Mouse (Mus musculus) telencephalon, adult 2 months (tissue): Measurements from ENCODE around the gene Pnpla1.
"Not testable (repeated sequence)": the region's sequence is repeated elsewhere in the genome, so short reads cannot be mapped to it uniquely, and the experiment has no call there.

Source experiments
- DNase-seq: peaks from one replicate; pipeline ENCODE4 v3.0.0-alpha.2; 2011; ENCODE audit warnings: low read depth, low spot score

Gene Pnpla1

DNA sequence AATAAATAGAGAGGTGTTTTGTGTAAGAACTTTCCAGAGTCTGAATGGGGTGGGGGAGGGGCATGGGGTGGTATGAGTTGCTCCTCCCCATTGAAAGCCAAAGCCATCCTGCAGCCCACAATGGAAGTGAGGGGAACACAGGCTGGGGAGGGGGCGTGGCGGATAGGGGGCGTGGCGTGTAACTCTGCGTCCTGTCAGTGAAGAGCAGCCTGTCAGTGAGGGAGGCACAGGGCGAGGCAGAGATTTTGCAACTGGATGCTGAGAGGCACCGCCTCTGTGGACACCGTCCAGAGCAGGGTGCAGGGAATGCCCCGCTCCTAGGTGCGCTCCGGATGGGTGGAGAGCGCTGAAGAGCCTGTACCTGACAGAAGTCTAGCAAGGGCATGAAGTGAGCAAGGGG lies at the start of gene Pnpla1:
TSS of gene Pnpla1 (plus strand) at position 207 of the 400 bp plus-strand sequence.
- DNase-seq, result no peak

DNA sequence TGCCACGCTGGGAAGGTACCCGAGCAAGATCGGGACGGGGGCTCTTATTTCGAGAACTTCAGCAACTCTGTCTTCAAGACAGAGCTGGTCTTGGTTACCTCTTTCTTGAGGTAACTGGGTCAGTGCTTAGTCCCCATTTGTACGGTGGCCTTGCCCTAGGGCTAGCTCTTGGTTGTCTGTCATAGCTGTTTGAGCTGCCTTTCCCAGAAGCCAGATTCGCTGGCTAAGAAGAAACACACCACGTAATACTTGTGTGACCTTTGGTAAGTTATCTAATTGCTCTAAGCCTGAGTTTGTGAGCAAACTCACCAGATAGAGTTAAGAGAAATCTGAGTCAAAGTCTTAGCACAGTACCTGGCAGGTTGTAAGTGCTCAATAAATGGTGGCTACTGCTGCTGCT lies 49.5 kb upstream of the Pnpla1 start:
- no peak for DNase-seq

DNA sequence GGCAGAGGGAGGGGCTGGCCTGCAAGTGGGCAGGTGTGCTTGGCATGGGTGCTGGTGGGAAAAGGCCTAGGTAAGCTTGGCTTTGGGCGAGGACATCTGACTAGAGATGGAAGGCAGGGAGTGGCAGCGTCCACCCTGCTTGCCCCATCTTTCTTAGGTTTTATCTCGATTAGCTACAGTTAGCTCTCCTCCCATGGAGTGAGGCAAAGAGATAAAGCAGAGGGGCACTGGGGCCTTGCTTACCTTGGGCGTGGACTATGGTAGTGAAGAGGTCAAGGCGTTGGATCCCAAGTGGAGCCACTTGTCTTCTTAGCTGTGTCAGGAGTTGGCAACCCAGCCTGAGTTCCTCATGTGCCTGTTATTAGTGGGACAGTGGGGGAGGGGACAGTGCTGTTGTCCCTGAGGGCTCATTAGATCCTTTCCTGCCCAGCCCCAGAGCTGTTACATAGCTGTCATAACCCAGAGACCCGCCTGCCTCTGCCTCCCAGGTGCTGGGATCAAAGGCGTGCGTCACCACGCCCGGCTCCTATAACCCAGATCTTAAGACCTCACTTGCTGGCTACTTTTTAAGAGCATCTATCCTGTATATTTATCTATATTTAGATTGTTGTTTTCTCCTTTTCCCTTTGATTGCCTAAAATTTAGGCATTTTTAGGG lies 48.9 kb upstream of the Pnpla1 start:
- DNase-seq, result no peak

DNA sequence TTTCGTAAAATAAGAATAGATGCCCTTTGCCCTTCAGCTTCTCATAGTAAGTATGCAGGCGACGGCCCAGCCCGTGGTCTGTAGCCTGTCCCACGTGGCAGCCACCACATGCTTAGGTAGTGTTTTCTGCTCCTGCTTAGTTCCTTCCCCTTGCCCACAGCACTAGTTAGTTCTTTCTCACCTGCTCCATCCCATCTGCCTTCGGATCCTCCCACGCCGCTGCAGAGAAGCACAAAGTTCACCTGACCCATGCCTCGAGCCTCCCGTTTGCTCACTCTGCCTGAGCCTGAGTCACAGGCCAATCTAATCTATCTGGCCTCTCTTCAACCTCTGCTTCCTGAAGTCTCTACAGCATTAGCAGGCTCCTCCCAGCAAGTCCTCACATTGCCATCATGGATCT lies 45.9 kb upstream of the Pnpla1 start:
- DNase-seq, result no peak

DNA sequence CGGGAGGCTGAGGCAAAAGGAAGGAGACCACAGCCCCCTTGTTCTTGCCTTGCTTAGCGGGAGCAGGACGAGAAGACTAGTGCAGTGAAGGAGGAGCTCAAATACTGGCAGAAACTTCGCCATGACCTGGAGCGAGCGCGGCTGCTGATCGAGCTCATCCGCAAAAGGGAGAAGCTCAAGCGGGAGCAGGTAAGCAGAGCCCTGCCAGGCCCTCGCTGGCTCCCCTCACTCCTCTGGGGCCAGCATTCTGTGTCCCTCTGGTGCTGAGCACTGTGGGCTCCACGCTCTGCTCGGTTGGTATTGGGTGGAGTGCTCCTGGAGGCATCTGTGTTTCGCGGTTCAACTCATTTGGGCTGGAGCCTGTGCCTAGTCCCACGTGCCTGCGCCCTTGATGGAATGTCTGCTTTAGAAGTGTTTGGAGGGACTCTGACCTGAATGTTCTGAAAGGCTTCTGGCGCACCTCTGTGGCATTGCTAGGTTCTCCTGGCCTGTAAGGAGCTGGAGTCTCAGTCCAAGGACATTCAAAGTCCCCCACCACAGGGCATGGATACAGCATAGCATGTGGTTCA lies 43.6 kb upstream of the Pnpla1 start:
- DNase-seq, result no peak

DNA sequence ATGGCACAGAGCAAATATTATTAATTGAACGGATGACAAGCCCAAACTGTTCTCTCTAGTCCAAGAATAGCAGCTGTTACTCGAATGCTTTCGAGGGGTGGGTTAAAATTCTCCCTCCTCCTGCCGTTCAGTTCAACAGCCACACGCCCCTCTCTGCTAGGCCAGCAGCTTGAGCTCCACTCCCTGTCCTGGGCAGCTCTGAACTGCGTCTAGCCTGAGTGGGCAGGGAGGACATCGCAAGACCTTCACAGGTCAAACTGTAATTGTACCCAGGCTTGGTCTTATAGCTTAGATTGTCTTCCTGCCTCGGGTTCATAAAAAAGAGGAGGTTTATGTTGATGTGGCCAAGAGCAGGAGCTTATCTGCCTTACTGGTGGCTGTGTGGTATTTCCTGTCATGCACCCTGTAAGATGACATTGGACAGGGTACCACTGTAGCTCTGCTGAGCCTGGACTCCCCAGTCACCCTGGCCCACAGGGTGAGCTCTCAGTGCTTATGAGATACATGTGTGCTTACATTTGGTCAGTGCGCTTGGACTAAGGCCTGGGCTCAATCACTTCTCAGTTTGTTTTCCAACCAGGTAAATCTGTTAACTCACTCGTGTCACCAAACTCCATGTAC lies 42.7 kb upstream of the Pnpla1 start:
- DNase-seq, result no peak

DNA sequence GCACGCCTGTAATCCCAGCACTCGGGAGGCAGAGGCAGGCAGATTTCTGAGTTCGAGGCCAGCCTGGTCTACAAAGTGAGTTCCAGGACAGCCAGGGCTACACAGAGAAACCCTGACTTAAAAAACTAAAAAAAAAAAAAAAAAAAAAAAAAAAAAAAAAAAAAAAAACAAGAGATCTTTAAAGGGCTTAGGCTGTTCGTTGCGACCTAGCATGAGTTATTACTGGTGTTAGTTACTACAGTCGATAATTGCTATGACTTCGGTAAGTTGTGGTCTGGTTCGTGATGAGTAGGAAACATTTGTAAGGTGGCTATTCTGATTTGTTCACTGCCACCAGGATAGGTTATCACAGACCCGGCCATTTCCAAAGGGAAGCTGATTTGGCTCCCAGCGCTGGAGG lies 41.9 kb upstream of the Pnpla1 start:
- not testable (repeated sequence) for DNase-seq

DNA sequence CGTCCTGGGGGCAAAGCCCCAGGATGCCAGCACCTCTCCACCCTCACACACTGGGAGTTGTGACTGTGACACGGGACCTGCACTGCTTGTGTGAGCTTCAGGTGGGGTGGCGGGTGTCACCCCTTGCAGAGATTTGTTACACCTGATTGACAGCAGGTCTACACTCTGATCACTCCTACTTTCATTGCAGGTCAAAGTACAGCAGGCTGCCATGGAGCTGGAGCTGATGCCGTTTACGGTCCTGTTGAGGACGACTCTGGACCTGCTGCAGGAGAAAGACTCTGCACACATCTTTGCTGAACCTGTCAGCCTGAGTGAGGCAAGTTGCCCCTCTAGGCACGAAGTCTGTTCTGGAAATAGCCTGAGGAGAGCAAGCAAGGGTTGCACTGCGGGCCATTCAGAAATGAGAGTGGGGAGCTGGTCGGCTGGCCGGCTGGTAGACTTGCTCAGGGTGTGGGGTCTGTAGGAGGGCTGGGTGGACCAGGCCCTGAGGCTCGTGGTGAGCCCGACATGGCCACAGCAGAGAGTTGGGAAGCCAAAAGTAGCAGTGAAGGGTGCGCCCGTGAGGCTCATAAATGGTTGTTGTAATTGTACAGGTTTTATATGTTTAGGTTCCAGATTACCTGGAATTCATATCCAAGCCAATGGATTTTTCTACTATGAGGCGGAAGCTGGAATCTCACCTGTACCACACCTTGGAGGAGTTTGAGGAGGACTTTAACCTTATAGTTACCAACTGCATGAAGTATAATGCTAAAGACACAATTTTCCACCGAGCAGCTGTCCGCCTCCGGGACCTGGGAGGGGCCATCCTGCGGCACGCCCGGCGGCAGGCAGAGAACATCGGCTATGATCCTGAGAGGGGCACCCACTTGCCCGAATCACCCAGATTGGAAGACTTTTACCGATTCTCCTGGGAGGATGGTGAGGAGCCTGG lies 41.1 kb upstream of the Pnpla1 start:
- DNase-seq, result no peak

DNA sequence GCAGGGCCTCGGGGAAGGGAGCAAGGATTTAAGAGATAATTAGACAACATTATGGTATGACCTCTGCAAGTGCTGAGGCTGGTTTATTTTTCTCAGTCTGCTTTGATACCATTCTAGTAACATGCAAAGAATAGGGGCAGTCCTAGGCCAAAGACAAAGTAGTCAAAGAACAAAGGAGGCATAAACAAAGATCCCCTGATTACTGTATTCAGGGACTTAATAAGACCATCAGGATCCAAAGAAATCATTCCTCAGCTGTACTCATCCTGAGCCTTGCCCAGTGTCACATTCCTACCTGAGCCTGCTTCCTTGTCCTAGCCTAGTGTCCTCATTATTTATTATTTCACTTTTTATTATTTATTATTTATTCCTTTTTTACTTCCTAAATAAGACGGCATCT lies 38.0 kb upstream of the Pnpla1 start:
- DNase-seq, result no peak

DNA sequence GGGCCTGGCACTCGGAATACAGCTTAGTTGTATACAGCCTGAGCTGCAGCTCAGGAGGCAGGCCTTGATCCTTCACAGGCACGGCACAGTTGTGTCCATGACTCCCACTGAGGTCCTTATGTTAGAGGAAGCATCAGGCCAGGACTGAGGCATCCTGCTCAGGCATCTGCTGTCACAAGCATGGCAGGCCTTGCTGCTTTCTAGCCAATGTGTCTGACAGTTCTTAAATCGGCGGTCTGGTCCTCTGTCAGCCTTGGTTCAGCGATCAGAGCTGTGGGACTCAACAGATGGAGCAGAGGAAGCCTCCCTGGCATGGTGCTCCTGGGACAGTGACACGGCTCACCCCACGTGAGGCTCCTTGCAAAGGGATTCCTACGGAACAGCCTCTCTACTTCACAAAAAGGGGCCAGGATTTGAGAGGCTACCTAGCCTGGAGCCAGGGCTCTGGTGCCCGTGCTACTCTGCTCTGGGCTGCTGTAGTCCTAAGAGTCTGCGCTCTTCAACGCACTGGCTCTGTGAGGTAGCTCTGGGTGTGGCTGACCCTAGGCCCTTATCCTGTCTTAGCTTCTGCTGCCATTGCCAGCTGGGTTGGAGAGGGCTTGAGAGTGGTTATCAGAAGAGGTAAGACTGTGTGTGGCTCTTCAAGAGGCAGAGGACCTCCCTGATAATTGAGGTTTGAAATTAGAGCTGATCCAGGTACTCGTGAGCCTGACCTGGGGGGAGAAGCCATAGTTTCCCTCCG lies 35.0 kb upstream of the Pnpla1 start:
- no peak for DNase-seq

DNA sequence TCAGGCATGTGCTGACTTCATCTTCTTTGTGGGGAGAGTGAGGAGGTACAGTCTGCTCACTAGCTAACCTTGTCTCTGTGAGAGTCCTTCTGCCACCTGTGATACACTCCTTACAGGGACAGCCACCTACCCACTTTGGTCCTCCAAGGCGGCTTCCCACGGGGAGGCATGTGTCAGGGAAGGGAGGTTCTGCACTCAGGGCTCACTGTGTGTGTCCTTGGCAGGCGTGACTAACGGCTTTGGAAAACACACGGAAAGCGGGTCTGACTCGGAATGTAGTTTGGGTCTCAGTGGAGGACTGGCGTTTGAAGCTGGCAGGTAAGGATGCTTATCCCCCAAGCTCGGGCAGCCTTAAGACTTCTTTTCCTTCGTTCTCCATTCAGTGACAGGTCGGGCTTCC lies 34.5 kb upstream of the Pnpla1 start:
- DNase-seq, result no peak

DNA sequence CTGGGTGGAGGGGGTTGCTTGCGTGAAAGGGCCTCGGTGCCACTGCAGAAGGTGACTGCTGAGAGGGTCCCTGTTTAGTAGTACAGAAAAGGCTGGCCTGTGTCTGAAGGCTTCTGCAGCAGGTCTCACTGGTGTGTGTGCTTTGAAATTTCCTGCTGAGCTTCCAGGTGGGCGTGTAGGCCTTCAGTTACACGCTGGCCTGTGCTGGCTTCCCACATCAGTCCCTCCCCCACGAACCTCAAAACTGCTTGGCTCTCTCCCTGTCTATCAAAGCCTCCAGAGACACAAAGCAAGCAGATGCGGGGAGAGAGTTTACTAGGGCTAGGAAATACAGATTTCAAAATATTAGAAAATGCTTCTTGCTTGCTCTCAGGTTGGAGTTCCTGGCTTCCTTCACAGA lies 33.3 kb upstream of the Pnpla1 start:
- peak; percentile 64 for DNase-seq

DNA sequence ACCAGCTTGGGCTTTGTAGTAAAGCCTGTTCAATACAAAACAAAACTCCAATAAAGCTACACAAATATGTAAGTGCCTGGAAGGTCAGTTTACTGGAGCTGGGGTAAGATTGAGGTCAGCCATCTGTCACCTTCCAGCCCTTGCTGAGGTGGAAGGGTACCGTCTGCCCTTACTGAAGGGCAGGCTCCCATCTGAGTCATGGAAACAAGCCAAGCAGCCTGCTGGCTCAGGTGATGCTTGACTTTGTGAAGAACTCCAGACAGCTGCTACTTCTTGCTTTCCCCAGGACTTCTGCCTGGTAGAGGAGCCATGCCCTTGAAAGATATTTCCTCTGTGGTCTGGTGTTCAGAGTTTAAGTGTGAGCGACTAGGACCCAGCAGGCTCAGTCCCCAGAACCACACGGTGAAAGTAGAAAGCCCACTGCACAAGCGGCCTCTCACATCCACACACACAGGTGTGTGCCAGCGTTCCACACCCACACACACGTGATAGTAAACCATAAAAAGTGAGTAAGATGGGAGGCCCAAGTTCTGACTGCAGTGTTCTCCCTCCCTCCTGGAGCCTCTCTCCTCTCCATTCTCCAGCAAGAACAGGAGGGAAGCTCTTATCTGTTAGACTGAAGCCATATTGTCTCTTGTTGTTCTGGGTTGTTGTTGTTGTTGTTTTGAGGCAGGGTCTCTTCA lies 32.7 kb upstream of the Pnpla1 start:
- no peak for DNase-seq

DNA sequence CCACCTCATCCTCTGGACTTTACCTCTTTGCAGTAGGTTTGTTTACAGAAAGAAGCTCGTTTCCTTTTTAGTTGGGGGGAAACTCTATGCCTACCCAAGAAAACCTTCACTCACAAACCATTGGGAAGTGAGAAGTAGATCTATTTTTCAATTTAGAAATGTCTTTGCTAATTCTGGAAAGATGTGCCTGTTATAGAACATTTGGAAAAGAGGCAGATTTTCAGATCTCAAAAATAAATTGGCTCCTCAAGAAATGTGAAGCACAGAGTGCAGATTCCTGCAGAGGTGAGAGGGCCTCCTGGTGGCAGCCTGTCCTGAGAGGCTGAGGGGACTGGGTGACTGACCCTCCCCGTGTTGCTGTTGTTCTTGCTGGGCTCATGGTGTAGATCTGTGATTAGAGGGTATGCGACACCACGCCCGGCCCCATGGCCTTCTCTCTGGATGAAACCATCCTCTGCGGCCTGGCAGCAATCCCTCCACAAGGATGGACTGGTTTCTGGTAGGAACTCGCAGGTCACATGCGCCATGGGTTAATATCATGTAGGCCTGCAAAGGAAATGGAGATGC lies 30.5 kb upstream of the Pnpla1 start:
- peak; percentile 62 for DNase-seq

DNA sequence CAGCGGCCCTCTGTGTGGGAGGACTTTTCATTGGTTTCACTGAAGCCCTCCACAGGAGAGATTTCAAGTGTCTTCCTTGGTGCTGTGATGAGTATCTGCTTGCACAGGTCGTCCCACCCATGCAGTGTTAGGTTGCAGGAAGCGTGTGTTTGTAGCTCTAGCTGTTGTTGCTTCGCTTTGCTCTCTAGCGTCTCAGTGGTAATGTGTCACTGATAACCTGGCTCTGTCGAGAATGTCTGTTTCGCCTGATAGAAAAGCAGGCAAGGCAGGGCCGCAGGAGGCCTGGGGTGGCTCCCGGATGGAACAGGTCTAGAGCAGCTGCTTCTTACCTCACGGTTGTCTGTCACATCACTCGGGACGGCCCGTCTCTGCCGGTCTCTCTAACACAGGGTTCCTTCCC lies 29.1 kb upstream of the Pnpla1 start:
- no peak for DNase-seq

DNA sequence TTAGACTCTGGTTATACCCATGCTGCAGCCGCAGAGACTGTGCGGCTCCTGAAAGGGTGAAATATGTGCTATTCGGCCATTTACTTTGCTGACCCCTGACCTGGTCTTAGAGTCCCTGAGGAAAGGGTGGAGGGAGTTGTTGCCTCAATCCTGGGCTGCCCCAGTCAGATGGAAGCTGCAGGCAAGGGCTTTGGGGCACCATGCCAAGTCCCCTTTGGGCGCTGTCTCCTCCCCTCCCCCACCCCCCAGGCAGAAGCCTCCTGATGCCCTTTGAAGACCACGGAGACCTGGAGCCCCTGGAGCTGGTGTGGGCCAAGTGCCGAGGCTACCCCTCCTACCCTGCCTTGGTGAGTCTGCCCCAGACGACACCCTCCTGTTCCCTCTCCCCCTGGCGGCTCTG lies 27.1 kb upstream of the Pnpla1 start:
- DNase-seq, result no peak

DNA sequence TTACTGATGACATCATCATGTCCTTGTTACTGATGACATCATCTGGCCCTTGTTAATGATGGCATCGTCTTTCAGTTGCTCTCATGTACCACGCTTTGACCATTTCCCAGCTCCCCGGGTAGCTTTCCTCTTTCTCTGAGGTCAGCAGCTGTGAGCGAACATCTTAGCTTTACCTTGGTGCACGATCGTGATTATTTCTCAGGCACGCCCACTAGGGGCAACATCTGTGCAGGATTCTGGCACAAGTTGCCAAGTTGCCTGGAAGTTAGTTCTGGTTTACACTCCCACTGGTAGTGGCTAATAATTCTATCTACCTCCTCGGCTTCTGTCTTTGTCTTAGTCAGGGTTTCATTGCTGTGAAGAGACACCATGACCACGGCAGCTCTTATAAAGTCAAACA lies 26.2 kb upstream of the Pnpla1 start:
- no peak for DNase-seq

DNA sequence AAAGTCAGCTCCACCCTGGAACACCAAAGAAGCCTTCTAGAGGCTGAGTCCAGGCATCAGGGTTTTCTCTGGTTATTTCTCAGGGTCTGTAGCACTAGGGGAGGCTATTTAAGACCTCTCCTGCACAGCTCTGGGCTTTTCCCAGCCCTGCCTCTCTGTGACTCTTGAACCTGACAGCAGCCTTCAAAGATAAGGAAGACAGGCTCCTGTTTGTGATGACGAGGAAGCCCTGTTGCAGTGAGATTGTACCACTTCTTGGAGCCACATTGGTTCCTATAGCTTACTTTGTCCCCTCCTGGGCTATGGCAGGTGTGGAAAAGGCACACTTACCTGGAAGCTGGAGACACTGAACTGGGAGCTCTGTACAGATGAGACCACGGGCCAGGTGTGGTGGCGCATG lies 25.3 kb upstream of the Pnpla1 start:
- DNase-seq, result no peak

DNA sequence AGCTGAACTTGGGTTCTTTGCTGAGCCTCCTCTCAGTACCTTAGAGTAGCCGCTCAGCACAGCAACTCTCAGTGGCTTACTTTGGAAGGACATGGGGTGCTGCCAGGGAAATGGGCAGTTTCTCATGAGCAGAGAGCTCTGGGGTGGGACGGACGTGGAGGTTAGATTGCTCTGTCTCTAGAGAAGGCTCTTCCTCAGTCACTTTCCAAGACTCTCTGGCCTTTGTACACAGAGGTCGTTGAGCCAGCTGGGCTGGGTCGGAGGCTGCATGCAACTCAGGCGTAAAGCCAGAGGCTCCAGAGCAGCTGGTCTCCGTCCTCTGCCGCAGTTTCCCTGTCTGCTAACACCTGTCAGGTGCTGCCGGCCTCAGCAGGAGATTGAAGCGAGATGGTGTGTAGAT lies 23.5 kb upstream of the Pnpla1 start:
- DNase-seq, result no peak

DNA sequence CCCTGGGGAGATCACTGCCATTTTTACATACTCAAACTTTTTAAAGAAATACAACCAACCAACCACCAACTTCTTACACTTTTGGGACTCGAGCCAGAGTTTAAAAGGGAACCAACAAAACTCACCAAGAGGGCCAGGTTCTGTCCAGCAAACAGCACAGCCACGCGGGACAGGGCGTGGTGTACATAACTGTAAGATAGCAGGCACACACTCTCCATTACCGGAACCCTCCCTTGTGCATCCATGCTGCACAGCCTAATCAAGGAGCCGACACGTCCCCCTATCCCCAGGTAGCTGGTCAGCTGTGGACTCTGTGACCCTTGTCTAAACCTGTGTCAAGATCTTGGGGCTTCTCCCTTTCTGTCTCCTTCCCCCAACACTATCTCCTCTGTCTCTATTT lies 20.4 kb upstream of the Pnpla1 start:
- no peak for DNase-seq

DNA sequence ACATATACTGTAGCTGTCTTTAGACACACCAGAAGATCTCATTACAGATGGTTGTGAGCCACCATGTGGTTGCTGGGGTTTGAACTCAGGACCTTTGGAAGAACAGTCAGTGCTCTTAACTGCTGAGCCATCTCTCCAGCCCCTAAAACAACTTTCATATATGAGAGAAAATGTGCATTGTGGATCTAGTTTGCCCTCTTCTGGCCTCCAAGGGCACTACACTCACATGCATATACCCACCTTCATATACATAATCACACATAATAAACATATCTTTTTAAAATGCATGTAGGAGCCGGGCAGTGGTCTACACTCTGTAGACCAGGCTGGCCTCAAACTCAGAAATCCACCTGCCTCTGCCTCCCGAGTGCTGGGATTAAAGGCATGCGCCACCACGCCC lies 16.3 kb upstream of the Pnpla1 start:
- not testable (repeated sequence) for DNase-seq
